Mouse (Mus musculus) embryonic facial prominence, embryonic 11.5 days (tissue): ENCODE results near the gene Gfm1. TPM values are rescaled to one million over a fixed set of nuclear protein-coding genes. Genes with fewer than 3 reads are reported as not detected.
A peak's percentile ranks its signal among the peaks of the same experiment; 100 is the strongest.

Source experiments
- ATAC-seq: fragments of 200-750 bp; cut with Nextera tagmentation; replicated peaks from 2 replicates; pipeline ENCODE4 v1.8.0; 2017; ENCODE audit warnings: low read depth; ENCODE audit not compliant: insufficient number of reproducible peaks, low FRiP score, low TSS enrichment
- DNase-seq: peaks from one replicate; pipeline ENCODE4 v3.0.0-alpha.2; 2015; ENCODE audit warnings: low spot score
- H3K27ac ChIP-seq: fragments of 300-500 bp; sonication (generic); replicated peaks from 2 replicates; pipeline ENCODE4 v1.5.1; 2014; ENCODE audit warnings: mild to moderate bottlenecking, low read depth, low read length, control low read depth
- H3K27me3 ChIP-seq: fragments of 300-500 bp; sonication (generic); 2 replicates; pipeline ENCODE4 v1.6.1; 2014; ENCODE audit warnings: mild to moderate bottlenecking, low read length, moderate library complexity, mixed read lengths; ENCODE audit not compliant: control insufficient read depth, insufficient read depth
- H3K36me3 ChIP-seq: fragments of 300-500 bp; sonication (generic); replicated peaks from 2 replicates; pipeline ENCODE4 v1.6.1; 2014; ENCODE audit warnings: low read depth, mild to moderate bottlenecking, low read length, moderate library complexity, mixed read lengths; ENCODE audit not compliant: control insufficient read depth, insufficient read depth
- H3K4me1 ChIP-seq: fragments of 300-500 bp; sonication (generic); 2 replicates; pipeline ENCODE4 v1.6.1; 2014; ENCODE audit warnings: low read length, mixed read lengths; ENCODE audit not compliant: control insufficient read depth, insufficient read depth
- H3K4me2 ChIP-seq: fragments of 300-500 bp; sonication (generic); 2 replicates; pipeline ENCODE4 v1.6.1; 2014; ENCODE audit warnings: low read depth, mild to moderate bottlenecking, control low read depth, low read length, moderate library complexity
- H3K4me3 ChIP-seq: fragments of 300-500 bp; sonication (generic); 2 replicates; pipeline ENCODE4 v1.5.1; 2014; ENCODE audit warnings: low read depth, low read length, control low read depth
- H3K9ac ChIP-seq: fragments of 300-500 bp; sonication (generic); replicated peaks from 2 replicates; pipeline ENCODE4 v1.6.1; 2014; ENCODE audit warnings: mild to moderate bottlenecking, control low read depth, low read length
- H3K9me3 ChIP-seq: fragments of 300-500 bp; sonication (generic); replicated peaks from 2 replicates; pipeline ENCODE4 v1.6.1; 2016; ENCODE audit warnings: mild to moderate bottlenecking, low read length, inconsistent platforms, mixed read lengths; ENCODE audit not compliant: control insufficient read depth
- WGBS: fragments of 180-500 bp; shearing (Covaris S2); extraction: QIAGEN DNeasy Blood & Tissue Kit; methylation state at CpG from one replicate; pipeline ENCODE4 v1.1.7; 2014; 5-methylcytosine and 5-hydroxymethylcytosine counted together
- polyA plus RNA-seq: library from polyadenylated mRNA; unstranded; fragments of >200 nt; fragmentation: Nextera tagmentation; extraction: Ambion mirVana; gene quantifications from 2 replicates; pipeline ENCODE4 v1.2.1, GENCODE M21; 2014

The Gfm1 gene
- polyA plus RNA-seq, 1 experiment from 2014 or later = 68.0 TPM

GRCm38 (mm10) chr3:67462578-67462977 is 32.7 kb downstream of the Gfm1 start:
- WGBS = 60% methylated on average over 10 of the region's 10 CpGs
- no peaks in the 10 kb centered on the region for H3K27me3 ChIP-seq
- H3K9ac ChIP-seq = no peak overlapping the region
- peak overlapping the region; percentile 64 for H3K4me3 ChIP-seq
- H3K36me3 ChIP-seq = no peaks in the 10 kb centered on the region; the same call in 1 of the 2 replicates
- H3K9me3 ChIP-seq = no peaks in the 10 kb centered on the region
- peak; percentile 10 for DNase-seq
- ATAC-seq = no peak
- peak overlapping the region; percentile 82 for H3K4me2 ChIP-seq
- H3K27ac ChIP-seq = no peak overlapping the region
- H3K4me1 ChIP-seq = peaks cover 2% of the 10 kb centered on the region; the same call in 1 of the 2 replicates

- H3K9me3 ChIP-seq = no peaks in the 10 kb centered on the region
- DNase-seq (peak; percentile 54), ATAC-seq (no peak)
- WGBS = 2% methylated on average over 12 of the region's 12 CpGs
- H3K4me1 ChIP-seq = peaks cover 2% of the 10 kb centered on the region; the same call in 1 of the 2 replicates
- no peaks in the 10 kb centered on the region for H3K27me3 ChIP-seq
- H3K4me3 ChIP-seq = peak overlapping the region; percentile 64
- H3K36me3 ChIP-seq = no peaks in the 10 kb centered on the region; the same call in 1 of the 2 replicates
- H3K9ac ChIP-seq = peak overlapping the region; percentile 74
- H3K4me2 ChIP-seq = peak overlapping the region; percentile 82
- H3K27ac ChIP-seq = no peak overlapping the region; the same call in 1 of the 2 replicates
These were observed 33.1 kb downstream of the Gfm1 start for GRCm38 (mm10) chr3:67463001-67463400.

GRCm38 (mm10) chr3:67463450-67464372 is 33.8 kb downstream of the Gfm1 start, which contains the start of gene Lxn:
Lxn (minus strand) TSS chr3:67463926.
- Histone ChIP-seq H3K27me3 (no peaks in the 10 kb centered on the region), H3K4me1 (peaks cover 2% of the 10 kb centered on the region; the same call in 1 of the 2 replicates), H3K9me3 (no peaks in the 10 kb centered on the region), H3K36me3 (no peaks in the 10 kb centered on the region; the same call in 1 of the 2 replicates), H3K9ac (peak within 1 kb of the TSS; percentile 74), H3K4me2 (peak within 1 kb of the TSS; percentile 82), H3K4me3 (peak within 1 kb of the TSS; percentile 64), H3K27ac (peak within 1 kb of the TSS; percentile 41; the same call in 1 of the 2 replicates)
- DNase-seq (peak; percentile 73), ATAC-seq (peak; percentile 91)
- WGBS = under 1% methylated on average over 40 of the region's 43 CpGs

GRCm38 (mm10) chr3:67466576-67466975 is 36.7 kb downstream of the Gfm1 start:
- no peak for ATAC-seq
- WGBS = 92% methylated on average over 5 of the region's 5 CpGs
- Histone ChIP-seq H3K27me3 (no peaks in the 10 kb centered on the region), H3K36me3 (no peaks in the 10 kb centered on the region; the same call in none of the 2 replicates), H3K9ac (no peak overlapping the region), H3K27ac (no peak overlapping the region), H3K9me3 (no peaks in the 10 kb centered on the region), H3K4me1 (peaks cover 2% of the 10 kb centered on the region; the same call in 1 of the 2 replicates), H3K4me2 (no peak overlapping the region), H3K4me3 (no peak overlapping the region)
- DNase-seq = no peak

GRCm38 (mm10) chr3:67467281-67467680 is 37.4 kb downstream of the Gfm1 start:
- H3K4me1 ChIP-seq = peaks cover 2% of the 10 kb centered on the region; the same call in 1 of the 2 replicates
- no peak for ATAC-seq
- no peak overlapping the region for H3K9ac ChIP-seq
- DNase-seq = no peak
- no peak overlapping the region for H3K4me3 ChIP-seq
- no peaks in the 10 kb centered on the region; the same call in none of the 2 replicates for H3K36me3 ChIP-seq
- no peak overlapping the region for H3K27ac ChIP-seq
- 87% methylated on average over 2 of the region's 2 CpGs for WGBS
- no peaks in the 10 kb centered on the region for H3K27me3 ChIP-seq
- no peaks in the 10 kb centered on the region for H3K9me3 ChIP-seq
- no peak overlapping the region for H3K4me2 ChIP-seq

GRCm38 (mm10) chr3:67471408-67472127 is 41.7 kb downstream of the Gfm1 start:
- DNase-seq (no peak), ATAC-seq (no peak)
- H3K4me1 ChIP-seq = no peaks in the 10 kb centered on the region
- no peak overlapping the region for H3K4me3 ChIP-seq
- H3K27me3 ChIP-seq = no peaks in the 10 kb centered on the region
- H3K9ac ChIP-seq = no peak overlapping the region
- H3K9me3 ChIP-seq = no peaks in the 10 kb centered on the region
- H3K4me2 ChIP-seq = no peak overlapping the region
- H3K27ac ChIP-seq = no peak overlapping the region
- no peaks in the 10 kb centered on the region; the same call in none of the 2 replicates for H3K36me3 ChIP-seq
- WGBS = 88% methylated on average over 4 of the region's 4 CpGs

- no peaks in the 10 kb centered on the region for H3K27me3 ChIP-seq
- no peaks in the 10 kb centered on the region for H3K4me1 ChIP-seq
- ATAC-seq (no peak), DNase-seq (no peak)
- peaks cover 2% of the 10 kb centered on the region; the same call in 1 of the 2 replicates for H3K36me3 ChIP-seq
- H3K4me2 ChIP-seq = no peak overlapping the region
- 81% methylated on average over 6 of the region's 6 CpGs for WGBS
- no peak overlapping the region for H3K4me3 ChIP-seq
- H3K9ac ChIP-seq = no peak overlapping the region
- no peaks in the 10 kb centered on the region for H3K9me3 ChIP-seq
- no peak overlapping the region for H3K27ac ChIP-seq
These were observed 43.5 kb downstream of the Gfm1 start for GRCm38 (mm10) chr3:67473438-67473837.
